Mouse (Mus musculus) monocyte, adult 2 months (primary cell): ENCODE data around the gene Ece1.

ENCODE experiments used
- DNase-seq, 2 experiments: peaks; one replicate each; pipeline ENCODE4 v3.0.0; 2022; ENCODE audit warnings: low spot score in 2 of 2, low read depth in 1 of 2

The Ece1 gene

DNA sequence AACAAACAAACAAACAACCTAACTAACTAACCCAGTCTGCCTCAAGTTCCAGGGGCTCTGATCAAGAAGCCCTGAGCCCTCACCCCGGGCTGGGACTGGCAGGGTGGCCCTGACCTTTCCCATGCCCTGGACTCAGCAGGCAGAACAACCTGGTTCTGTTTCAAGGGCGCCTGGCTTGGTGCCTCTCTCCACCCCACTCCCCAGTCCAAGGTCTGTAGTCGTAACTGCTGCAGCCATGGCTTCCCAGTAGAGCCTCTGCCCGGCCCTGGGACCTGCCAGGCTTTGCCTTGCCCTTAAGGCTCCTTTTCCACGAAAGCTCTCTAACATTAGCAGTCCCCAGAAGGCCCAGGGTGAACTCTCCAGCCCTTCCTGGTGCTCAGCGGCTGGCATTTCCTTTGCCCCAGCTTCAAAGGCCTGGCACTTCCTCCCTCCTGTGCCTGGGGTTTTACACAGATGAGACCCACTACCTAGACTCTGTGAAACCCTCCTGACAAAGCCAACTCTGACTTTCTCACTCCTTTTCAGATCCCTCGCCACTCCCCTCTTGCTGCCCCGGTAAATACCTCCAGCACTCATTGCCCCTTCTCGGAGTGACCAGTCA, 6.2 kb upstream of the Ece1 start:
- DNase-seq, result no peak

DNA sequence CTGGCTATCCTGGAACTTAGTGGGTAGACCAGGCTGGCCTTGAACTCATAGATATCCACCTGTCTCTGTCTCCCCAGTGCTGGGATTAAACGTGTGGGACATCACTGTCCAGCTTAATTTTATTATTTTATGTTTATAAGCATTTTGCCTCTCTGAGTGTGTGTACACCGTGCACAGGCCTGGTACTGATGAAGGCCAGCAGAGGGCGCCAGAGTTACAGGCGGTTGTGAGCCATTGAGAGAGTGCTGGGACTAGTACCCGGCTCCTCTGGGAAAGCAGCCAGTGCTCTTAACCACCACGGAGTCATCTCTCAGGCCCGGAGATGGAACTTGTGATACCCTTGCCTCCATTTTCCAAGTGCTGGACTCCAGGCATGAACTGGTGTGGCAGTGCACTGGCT, 4.9 kb upstream of the Ece1 start:
- peak in 1 of 2 experiments; percentile 51 for DNase-seq

DNA sequence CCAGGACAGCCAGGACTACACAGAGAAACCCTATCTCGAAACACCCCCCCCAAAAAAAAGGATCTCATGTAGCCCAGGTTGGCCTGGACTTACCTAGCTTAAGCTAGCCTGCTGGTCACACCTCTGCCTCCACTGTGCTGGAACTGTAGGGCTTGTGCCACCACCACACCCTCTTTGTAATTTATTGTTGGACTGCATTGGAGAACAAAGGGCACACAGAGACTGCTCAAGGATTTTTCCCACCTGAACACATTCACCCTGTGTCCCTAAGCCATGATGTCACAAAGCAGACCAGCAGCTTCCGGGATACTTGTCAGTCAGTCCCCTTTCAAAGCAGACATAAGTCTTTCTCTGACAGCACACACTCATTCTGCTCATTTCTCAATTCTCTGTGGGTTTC, 3.7 kb upstream of the Ece1 start:
- no peak for DNase-seq

DNA sequence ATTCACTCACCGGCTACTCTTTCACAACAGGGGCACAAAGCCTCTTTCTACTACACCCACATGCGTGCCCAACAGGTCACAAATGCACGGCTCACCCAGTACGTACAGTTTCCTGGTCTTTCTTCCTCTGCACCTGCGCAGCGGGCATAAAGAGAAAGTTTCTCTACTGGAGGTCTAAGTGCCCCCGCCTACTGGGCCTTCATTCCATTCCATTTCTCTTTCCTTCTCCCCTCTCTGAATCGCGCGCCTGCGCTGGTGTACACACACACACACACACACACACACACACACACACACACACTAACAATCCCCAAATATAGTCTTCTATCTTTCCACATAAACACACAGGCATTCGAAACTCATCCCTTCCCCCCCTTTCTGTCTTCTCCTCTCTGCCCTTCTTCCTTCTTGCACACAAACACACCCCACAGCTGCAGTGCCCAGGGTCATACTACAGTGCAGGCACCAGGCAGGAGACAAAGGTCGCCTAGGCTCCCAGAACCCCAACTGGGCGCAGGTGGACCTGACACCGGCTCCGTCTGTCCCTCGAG, 501 bp upstream of the Ece1 start:
- no peak for DNase-seq

DNA sequence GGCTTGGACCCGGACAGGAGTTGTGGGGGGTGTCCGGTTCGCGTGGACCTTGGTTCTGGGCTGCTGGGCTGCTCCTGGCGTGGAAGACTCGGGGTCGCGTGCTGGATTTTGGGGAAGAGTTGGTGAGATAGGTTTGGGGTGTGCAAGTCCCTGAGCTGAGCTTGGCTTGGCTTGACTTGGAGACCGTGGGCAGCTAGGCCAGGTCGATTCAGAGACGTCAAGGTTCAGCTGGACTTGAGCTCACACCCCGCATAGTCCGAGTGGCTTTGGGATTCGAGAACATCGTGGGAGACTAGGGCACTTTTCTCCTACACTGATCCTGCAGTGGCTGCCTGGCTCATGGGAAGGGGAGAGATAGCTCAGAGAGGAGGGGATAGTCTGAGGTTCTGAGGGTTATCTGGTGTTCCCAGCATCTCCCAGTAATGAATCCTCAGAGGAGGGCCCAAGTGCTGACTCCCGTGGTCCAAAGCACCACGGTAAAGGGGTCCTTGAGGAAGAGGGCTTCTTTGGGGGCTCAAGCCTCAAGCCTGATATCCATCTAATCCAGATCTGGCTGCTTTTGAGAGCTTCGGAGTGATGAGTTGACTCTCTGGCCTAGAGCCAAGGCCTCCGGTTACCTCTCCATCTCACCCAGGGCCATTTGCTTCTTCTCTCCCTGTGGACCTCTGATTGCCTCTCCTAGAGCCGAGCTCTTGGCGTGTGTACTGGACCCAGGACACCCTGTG, 641 bp downstream of the Ece1 start:
- no peak for DNase-seq

DNA sequence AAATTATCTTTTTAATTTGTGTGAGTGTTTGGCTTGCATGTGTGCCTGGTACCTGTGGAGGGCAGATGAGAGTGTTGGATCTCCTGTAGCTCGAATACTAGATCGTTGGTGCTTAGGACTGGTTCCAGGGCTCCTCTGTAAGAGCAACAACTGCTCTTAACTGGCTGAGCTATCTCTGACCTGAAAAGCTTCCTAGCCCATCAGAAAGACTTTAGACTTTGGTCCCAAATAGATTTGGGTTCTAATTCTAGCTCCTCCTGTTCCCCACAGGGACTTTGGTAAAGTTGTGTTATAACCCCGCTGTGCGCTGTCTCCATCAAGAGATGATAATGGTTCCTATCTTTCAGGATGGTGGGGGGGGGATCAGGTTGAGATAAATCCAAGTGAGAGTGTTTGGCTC, 2.0 kb downstream of the Ece1 start:
- no peak for DNase-seq

DNA sequence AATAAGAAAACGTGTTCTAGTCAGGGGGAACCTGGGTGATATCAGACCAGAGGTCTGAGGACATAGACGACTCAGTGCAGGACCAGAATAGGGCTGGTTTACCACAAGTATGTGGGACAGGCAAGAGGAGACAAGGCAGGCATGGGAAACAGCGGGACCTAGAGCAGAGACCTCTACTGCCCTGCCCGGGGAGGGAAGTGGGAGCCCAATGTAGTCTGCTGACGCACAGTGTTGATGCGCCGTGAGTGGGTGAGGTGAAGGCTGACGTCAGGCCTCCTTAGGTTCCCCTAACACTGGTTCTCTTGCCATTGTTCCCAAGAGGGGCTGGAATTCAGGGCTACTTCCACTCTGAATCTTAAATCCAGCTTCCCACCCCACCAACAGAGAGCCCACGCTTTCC, 2.7 kb downstream of the Ece1 start:
- no peak for DNase-seq

DNA sequence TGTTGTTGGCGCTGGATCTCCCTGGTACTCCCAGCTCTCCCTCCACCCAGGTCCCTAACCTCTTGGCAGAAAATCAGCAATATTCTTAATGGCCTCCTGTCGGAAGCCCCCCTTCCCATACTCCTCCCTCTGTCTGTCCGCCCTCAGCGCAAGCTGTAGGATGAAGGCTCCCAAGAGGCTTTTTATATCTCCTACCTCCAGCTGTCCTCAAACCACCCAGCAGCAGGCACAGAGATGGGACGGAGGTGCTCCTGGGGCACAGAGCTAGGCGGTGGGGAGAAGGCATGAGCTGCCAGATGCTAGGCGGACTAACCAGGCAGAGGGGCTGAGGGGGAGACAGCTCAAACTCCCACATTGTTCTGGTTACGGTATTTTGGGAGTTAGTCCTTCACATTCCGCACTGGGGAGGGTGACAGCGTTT, 3.2 kb downstream of the Ece1 start:
- DNase-seq, result no peak

DNA sequence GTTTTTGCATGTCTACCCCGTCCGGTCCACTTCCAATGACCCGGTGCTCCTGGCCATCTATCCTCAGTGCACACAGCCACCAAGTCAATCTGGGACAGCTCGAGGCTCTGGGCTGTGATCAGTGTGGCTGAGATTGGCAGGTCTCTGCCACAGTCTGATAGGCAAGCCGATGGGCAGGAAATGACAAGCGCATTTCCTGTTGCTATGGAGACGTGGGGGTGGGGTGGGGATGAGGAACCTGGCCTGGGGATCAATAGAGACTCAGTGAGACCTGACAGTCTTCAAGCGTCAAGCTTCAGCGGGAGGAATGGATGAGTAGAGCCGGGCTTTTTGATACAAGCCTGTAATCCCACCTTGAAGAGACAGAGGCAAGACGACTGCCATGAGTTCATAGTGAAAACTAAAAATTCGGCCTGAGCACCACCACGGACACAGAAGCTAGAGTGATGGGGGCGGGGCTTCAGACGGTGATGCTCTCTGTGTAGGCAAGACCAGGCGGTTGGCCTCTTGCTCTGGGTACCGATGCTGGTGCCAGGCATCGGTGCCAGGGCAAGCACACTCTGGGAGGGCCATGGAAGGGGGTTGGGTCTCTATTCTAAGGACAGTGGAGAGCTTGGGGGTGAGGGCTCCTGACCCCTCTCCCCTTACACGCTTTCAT, 4.3 kb downstream of the Ece1 start:
- DNase-seq, result peak in 1 of 2 experiments; percentile 24

DNA sequence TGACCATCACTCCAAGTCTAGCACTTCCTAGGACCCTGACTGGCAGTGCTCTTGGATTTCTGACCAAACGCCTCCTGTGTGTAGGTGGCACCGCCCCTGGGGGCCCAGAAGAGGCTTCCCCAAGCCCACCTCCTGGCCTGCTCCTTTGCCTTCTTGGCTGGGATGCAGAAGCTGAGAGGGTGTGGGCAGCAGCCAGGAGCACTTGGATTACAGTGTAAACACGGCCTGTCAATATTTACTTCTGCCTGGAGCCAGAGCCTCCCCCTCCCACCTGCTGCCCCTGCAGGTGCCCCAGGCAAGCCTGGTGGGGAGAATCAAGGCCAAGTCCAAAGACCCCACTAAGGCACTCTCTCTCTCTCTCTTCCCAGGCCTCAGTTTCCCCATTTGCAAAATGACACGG, 5.2 kb downstream of the Ece1 start:
- DNase-seq, result no peak

DNA sequence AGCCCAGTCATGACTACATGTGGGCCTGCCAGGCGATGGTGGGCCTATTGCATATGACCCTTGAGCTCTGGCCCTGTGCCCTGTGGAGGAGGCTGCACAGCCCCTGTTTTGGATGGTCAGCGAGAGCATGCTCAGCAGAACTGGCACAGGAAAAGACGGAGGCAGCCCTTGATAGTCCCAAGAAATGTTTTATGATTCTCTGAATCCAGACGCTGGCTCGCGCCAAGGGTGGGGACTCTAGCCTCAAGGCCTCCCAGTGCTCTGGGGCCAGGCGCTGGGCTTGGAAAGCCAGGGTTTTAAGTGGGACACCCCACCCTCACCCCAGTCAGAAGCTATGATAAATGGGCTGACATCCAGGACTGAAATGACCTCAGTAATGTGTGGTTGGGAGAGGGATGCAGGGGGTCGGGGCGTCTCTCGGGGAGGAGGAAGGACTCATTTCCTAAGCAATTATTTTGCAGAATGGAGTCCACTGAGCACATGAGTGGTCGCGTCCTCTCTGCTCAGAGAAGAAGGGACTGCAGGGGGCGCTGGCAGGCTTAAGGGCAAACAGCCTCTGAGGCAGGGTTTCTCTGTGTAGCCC, 5.7 kb downstream of the Ece1 start:
- no peak for DNase-seq

DNA sequence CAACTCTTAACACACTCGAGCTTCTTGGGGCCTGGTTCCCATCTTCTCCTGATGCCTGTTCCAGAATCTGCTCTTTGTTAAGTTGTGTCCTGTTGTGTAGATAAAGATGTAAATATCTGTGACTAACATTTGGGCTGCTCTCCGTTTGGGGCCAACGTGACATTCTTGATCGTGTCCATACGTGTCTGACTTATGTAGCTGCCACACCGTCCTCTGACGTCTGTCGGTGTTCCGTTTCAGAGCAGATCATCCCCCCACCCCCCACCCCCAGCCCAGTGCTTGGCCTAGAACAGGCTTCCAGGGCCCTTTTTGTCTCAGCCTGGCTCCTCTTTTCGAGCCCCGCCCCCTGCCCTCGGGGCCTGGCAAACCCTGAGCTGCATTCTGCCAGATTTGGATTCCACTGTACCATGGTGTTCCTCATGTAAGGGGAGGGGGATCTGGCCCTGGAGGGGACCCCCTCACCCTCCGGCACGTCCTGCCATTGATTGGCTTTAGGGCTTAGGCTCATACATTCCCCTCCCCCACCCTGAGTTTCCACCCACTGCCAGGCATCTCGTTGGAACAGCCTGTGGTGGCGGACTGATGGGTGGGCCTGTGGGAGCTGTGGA, 7.7 kb downstream of the Ece1 start:
- DNase-seq, result no peak

DNA sequence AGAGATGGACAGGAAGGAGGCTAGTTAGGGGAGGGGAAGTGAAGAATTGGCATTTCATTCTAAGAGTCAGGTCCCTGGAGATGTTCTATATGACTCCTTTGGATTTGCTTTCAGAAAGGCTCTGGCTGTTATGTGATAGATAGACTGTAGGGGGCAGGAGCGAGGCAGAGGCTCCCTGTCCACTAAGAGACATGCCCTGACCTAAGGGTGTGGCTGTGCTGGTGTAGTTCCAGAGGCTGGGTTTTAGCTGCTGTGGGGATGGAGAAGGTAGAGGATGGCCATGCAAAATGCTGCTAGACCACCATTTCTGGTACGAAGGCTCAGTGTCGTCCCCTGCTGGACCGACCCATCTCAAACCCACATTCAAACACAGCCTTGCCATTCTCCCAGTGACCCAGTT, 8.9 kb downstream of the Ece1 start:
- no peak for DNase-seq

DNA sequence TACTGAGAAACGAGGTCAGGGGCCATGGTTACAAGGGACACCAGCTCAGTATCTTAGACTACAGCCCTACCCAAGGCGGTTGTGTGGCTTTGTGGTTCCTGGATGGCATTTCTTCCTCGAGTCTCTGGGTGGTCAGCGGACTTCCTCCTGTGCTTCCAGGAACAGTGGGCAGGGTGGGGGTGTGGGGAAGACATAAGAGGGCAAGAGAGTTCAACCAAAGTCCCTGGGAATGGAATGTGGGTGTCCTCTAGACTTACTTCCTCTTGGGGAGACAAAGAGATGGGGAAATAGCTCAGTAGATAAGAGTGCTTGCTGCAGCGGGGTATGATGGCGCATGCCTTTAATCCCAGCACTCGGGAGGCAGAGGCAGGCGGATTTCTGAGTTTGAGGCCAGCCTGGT, 9.4 kb downstream of the Ece1 start:
- peak in 1 of 2 experiments; percentile 13 for DNase-seq

DNA sequence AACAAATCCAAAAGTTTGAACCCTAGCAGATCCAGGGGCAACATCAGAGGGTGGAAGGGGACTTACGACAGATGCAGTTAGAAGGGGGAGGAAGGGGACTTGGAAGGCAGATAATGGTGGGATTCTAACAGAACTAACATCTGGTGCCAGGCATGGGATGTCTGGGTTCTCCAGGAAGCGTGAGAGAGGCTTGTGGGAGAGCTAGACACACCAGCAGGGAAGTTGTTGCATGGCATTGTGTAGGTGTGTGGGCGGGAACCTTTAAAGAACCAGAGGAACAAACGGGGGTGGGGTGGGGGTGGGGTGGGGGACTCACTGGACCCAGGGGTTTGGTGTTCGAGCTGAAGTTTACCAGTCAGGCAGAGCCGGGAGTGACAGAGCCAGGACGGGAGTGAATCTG, 12.3 kb downstream of the Ece1 start:
- no peak for DNase-seq

DNA sequence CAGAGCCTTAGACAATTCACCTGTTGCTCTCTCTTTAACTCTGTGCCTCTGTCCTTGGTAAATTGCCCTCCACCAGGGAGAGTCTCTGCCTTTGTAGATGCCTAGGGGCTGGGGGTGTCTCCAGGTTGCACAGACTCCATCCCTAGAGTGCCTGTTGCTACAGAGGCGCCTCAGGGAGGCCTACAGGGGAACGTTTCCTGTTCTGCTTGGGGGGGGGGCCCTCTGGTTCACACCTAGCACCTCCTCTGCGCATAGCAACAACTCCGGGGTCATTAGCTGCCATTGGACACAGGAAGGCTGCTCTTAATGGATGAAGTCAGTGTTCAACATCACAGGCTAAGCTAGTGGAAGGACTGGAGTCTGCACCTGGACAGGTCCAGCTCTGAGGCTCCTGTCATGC, 12.8 kb downstream of the Ece1 start:
- no peak for DNase-seq

DNA sequence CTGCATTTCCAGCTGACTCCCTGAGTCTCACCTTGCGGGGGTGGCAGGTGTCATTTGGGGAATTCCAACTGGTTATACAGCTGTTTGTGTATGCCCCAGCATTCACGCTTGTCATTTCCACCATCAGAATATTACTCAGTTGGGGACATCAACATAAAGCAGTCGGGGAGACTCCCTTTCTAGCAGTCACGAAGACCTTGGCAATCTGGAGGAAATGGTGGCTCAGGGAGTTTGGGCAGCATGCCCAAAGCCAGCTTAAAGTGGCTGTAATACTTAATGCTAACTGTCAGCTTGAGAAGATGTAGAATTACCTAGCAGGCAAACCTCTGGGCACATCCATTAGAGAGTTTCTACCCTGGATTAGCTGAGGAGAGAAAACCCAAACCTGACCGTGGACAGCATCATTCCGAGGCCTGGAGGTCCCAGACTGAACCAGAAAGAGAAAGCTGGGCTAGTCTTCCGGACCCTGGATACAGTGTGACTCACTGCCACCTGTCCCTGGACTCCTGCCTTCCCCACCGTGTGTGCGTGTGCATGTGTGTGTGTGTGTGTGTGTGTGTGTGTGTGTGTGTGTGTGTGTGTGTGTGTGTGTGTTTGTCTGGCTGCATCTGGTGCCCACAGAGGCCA, 13.5 kb downstream of the Ece1 start:
- DNase-seq, result no peak

DNA sequence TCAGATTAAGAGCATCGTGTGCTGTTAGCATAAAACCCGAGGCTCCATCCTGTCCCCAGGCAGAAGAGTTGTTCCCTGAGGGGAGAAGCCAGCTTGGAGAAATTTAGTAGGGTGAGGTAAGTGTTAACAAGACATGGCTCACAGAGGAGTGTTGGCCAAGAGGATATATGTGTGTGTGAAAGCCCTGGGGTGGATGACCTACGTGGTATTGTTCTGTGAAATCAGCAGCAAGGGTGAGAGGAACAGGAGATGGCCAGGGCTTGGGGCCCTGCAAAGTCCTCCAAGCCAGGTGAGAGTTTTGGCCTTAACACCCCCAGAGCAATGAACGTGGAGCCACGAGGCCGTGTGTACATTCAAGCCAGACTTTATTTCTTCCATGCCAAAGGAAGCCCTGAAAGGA, 14.8 kb downstream of the Ece1 start:
- no peak for DNase-seq

DNA sequence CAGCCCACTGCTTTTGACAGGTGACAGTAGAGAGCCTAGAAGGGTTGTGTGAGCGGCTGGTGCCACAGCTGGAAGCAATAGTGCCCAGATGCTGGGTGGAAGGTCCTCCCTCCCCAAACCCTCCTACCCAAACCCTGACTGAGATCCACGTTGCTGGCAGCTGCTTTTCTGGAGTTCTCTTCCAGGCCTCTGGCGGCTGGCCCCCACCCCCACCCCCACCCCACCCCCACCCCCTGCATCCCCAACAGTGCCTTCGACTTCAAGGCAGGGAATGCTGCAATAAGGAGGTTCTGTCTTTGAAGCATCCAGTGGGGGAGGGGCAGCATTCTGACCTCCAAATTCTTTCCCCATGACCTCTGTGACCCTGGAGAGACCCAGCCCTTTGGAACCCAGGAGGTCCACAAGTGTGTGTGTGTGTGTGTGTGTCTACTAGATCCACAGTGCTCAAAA, 15.4 kb downstream of the Ece1 start:
- no peak for DNase-seq

DNA sequence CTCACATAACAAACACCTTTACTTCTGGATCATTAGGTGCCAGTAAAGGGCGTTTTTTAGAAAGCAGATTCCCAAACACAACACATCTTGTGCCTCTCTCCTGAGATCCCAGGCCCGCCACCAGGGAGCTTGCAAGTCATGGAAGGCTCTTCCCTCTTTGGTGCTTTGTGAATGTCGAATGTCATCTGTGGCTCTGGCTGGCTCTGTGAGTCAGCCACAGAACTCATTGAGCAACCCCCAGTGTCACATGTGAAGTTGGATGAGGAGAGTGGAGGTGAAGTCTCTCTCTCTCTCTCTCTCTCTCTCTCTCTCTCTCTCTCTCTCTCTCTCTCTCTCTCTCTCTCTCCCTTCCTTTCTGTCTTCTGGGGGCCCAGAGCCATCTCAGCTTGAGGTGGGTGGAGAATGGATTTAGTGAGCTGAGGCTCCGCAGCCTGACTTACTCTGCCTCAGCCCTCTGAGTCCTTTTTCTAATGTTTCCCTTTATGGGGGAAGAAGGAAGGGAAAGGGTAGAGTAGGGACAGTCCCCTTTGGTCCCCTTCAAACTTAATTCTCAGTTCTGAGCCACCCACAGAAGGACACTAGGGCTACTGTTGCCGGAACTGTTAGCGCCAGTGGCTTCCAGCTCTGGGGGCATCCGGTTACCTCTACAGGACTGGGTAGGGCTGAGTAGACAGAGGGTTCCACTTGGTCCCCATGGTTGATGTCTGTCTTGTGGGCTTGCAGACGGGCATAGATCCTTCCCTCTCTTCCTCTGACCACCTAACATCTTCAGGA, 17.5 kb downstream of the Ece1 start:
- peak in 1 of 2 experiments; percentile 22 for DNase-seq
